Mouse (Mus musculus) ES-E14 (cell line): ENCODE data around the gene Plekhm2. TPM values are rescaled to one million over a fixed set of nuclear protein-coding genes. Genes with fewer than 3 reads are reported as not detected.
A peak's percentile ranks its signal among the peaks of the same experiment; 100 is the strongest.

ENCODE experiments used
- DNase-seq: peaks from one replicate; pipeline ENCODE4 v3.0.0-alpha.2; 2013; ENCODE audit warnings: low read depth, low spot score
- H3K27ac ChIP-seq: 2 replicates; pipeline ENCODE4 v1.5.1; 2012; ENCODE audit warnings: low read depth, mild to moderate bottlenecking, low read length, moderate library complexity, mixed read lengths; ENCODE audit not compliant: poor library complexity, insufficient read depth, severe bottlenecking
- H3K36me3 ChIP-seq: 2 replicates; pipeline ENCODE4 v1.6.1; 2012; ENCODE audit warnings: mild to moderate bottlenecking, low read length, moderate library complexity, mixed read lengths; ENCODE audit not compliant: control insufficient read depth, poor library complexity, insufficient read depth, severe bottlenecking
- H3K4me1 ChIP-seq, 2 experiments: fragments of 150-350 bp in 1 of 2; sonication (generic) in 1 of 2; 2 replicates each; pipeline ENCODE4 v1.6.1; 2012; ENCODE audit warnings: low read length in 2 of 2, mild to moderate bottlenecking in 1 of 2, mixed read lengths in 1 of 2; ENCODE audit not compliant: control insufficient read depth in 2 of 2, insufficient read depth in 2 of 2, poor library complexity in 1 of 2
- H3K4me3 ChIP-seq, 2 experiments: fragments of 150-350 bp in 1 of 2; sonication (generic) in 1 of 2; 2 replicates each; pipeline ENCODE4 v1.5.1; 2012; ENCODE audit warnings: low read length in 2 of 2, low read depth in 1 of 2, mild to moderate bottlenecking in 1 of 2, mixed read lengths in 1 of 2; ENCODE audit not compliant: insufficient read depth in 1 of 2, poor library complexity in 1 of 2, severe bottlenecking in 1 of 2
- H3K9ac ChIP-seq: 2 replicates; pipeline ENCODE4 v1.6.1; 2012; ENCODE audit warnings: low read depth, mild to moderate bottlenecking, low read length, mixed read lengths; ENCODE audit not compliant: poor library complexity, insufficient read depth, severe bottlenecking
- H3K9me3 ChIP-seq: fragments of 150-350 bp; sonication (generic); 2 replicates; pipeline ENCODE4 v1.6.1; 2012; ENCODE audit warnings: low read depth, mild to moderate bottlenecking, low read length; ENCODE audit not compliant: control insufficient read depth, insufficient read depth
- CHD2 ChIP-seq: IDR thresholded peaks from 2 replicates; pipeline ENCODE4 v1.6.1; 2014; ENCODE audit warnings: mild to moderate bottlenecking, low read depth, low read length, inconsistent platforms
- HCFC1 ChIP-seq: IDR thresholded peaks from 2 replicates; pipeline ENCODE4 v1.6.1; 2012; ENCODE audit warnings: low read length, inconsistent platforms, borderline replicate concordance; ENCODE audit not compliant: insufficient read depth
- MAFK ChIP-seq: IDR thresholded peaks from 2 replicates; pipeline ENCODE4 v1.6.1; 2014; ENCODE audit warnings: mild to moderate bottlenecking, low read depth, low read length, inconsistent platforms; ENCODE audit not compliant: insufficient read depth
- ZC3H11A ChIP-seq: IDR thresholded peaks from 2 replicates; pipeline ENCODE4 v1.6.1; 2012; ENCODE audit warnings: low read depth, mild to moderate bottlenecking, inconsistent platforms, low read length, borderline replicate concordance
- ZNF384 ChIP-seq: IDR thresholded peaks from 2 replicates; pipeline ENCODE4 v1.6.1; 2012; ENCODE audit warnings: low read depth, low read length, inconsistent platforms
- in situ Hi-C, 2 experiments: fragments of 600-800 bp; cut with MboI; formaldehyde crosslinking; loops; one replicate each; pipeline ENCODE4 v1.15.1; 2025; ENCODE audit warnings: low sequenced_read_pairs in 2 of 2, inconsistent platforms in 1 of 2; ENCODE audit not compliant: unreplicated experiment in 2 of 2
- total RNA-seq: library from RNA; depleted of rRNA; stranded (reverse); fragments of 300-350 nt; gene quantifications from 2 replicates; pipeline ENCODE4 v1.2.3, GENCODE M21; 2012

The Plekhm2 gene
- total RNA-seq, 1 experiment, result 6.2 TPM

DNA sequence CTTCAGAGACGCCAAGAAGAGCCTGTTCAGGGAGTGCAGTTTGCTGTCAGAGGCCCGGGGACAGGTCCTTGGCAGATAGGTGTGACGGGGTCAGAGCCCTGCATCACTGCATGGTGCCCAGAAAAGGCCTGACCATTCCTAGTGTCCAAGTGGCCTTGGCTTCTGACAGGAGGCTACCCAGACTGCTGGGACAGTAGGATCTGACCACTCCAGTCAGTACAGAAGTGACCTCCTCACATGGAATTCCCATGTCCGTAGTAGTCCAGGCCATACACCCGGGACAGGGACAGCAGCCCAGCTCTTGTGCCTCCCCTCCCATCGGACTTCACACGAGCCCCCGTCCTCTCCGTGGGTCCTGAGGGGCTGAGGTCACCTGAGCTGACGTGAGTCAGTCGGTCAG, 34.7 kb downstream of the Plekhm2 start:
- H3K36me3 ChIP-seq, result peaks cover 2% of the 10 kb centered on the region; the same call in 1 of the 2 replicates
- no peak overlapping the region for H3K9ac ChIP-seq
- no peaks in the 10 kb centered on the region for H3K9me3 ChIP-seq
- DNase-seq, result no peak
- in situ Hi-C loops, result no loop called here
- H3K27ac ChIP-seq, result no peak overlapping the region
- TF ChIP-seq ZNF384 (no peak), HCFC1 (no peak), MAFK (no peak), CHD2 (no peak), ZC3H11A (no peak)
- no peak overlapping the region for H3K4me3 ChIP-seq
- H3K4me1 ChIP-seq, result peaks cover 0 to 13% of the 10 kb centered on the region in 2 experiments; a peak in 1 of 4 replicates

DNA sequence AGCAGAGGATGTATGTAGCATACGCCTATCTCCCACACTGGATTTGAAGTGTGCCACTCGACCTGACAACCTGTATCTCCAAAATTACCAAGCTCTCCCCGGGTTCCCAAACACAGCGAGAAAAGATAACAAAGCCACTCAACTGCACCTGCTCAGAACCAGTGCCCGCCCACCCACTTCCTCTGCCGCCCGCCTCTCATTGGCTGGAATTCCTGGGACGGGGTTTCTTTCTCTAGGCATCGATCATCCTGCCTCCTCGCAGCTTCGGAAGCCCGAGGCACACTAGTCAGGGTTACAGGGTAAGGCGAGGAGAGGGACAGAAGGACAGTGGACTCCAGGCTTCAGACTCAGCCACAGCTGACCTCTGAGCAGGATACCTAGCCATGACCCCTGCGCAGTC, 36.0 kb downstream of the Plekhm2 start:
- Histone ChIP-seq H3K36me3 (peaks cover 2% of the 10 kb centered on the region; the same call in 1 of the 2 replicates), H3K9ac (no peak overlapping the region), H3K4me1 (peaks cover 0 to 16% of the 10 kb centered on the region in 2 experiments; a peak in 3 of 4 replicates), H3K4me3 (peak overlapping the region in 1 of 2 experiments; percentile 26; a peak in 1 of 4 replicates), H3K9me3 (no peaks in the 10 kb centered on the region), H3K27ac (no peak overlapping the region)
- in situ Hi-C loops, result no loop called here
- TF ChIP-seq CHD2 (no peak), MAFK (no peak), HCFC1 (no peak), ZNF384 (no peak), ZC3H11A (no peak)
- no peak for DNase-seq

GRCm38 (mm10) chr4:141627502-141627901, 37.2 kb downstream of the Plekhm2 start:
- Histone ChIP-seq H3K4me1 (peaks cover 0 to 18% of the 10 kb centered on the region in 2 experiments; a peak in 3 of 4 replicates), H3K4me3 (no peak overlapping the region), H3K36me3 (peaks cover 2% of the 10 kb centered on the region; the same call in 1 of the 2 replicates), H3K9me3 (no peaks in the 10 kb centered on the region), H3K27ac (no peak overlapping the region), H3K9ac (no peak overlapping the region)
- no peak for DNase-seq
- TF ChIP-seq MAFK (no peak), ZC3H11A (no peak), CHD2 (no peak), HCFC1 (no peak), ZNF384 (no peak)
- in situ Hi-C loops, result no loop called here

GRCm38 (mm10) chr4:141625774-141626550, 38.7 kb downstream of the Plekhm2 start:
- no peaks in the 10 kb centered on the region for H3K9me3 ChIP-seq
- no peak overlapping the region for H3K4me3 ChIP-seq
- peaks cover 0 to 15% of the 10 kb centered on the region in 2 experiments; a peak in 3 of 4 replicates for H3K4me1 ChIP-seq
- no peaks in the 10 kb centered on the region for H3K36me3 ChIP-seq
- in situ Hi-C loops, result no loop called here
- no peak overlapping the region for H3K27ac ChIP-seq
- H3K9ac ChIP-seq, result no peak overlapping the region
- DNase-seq, result no peak
- TF ChIP-seq HCFC1 (no peak), ZNF384 (no peak), ZC3H11A (no peak), CHD2 (no peak), MAFK (no peak)
